Mouse (Mus musculus) midbrain, embryonic 10.5 days (tissue): Measurements from ENCODE around the gene Clec3a. TPM values are rescaled to one million over a fixed set of nuclear protein-coding genes. Genes with fewer than 3 reads are reported as not detected.

Experiments used
- DNase-seq: peaks from one replicate; pipeline ENCODE4 v3.0.0-alpha.2; 2017; ENCODE audit warnings: low spot score
- H3K27ac ChIP-seq: fragments of 300-500 bp; sonication (generic); replicated peaks from 2 replicates; pipeline ENCODE4 v1.5.1; 2016; ENCODE audit warnings: mild to moderate bottlenecking
- H3K27me3 ChIP-seq: fragments of 300-500 bp; sonication (generic); 2 replicates; pipeline ENCODE4 v1.6.1; 2016; ENCODE audit warnings: low read depth, mild to moderate bottlenecking; ENCODE audit not compliant: poor library complexity, severe bottlenecking
- H3K36me3 ChIP-seq: fragments of 300-500 bp; sonication (generic); 2 replicates; pipeline ENCODE4 v1.6.1; 2016; ENCODE audit warnings: mild to moderate bottlenecking, moderate library complexity
- H3K4me1 ChIP-seq: fragments of 300-500 bp; sonication (generic); 2 replicates; pipeline ENCODE4 v1.6.1; 2016
- H3K4me3 ChIP-seq: fragments of 300-500 bp; sonication (generic); 2 replicates; pipeline ENCODE4 v1.5.1; 2016; ENCODE audit warnings: mild to moderate bottlenecking, moderate library complexity
- H3K9me3 ChIP-seq: fragments of 300-500 bp; sonication (generic); replicated peaks from 2 replicates; pipeline ENCODE4 v1.6.1; 2016; ENCODE audit warnings: mild to moderate bottlenecking
- WGBS: fragments of 180-500 bp; shearing (Covaris S2); methylation state at CpG from one replicate; pipeline ENCODE4 v1.1.7; 2016; 5-methylcytosine and 5-hydroxymethylcytosine counted together
- polyA plus RNA-seq: library from polyadenylated mRNA; unstranded; fragments of >200 nt; fragmentation: Nextera tagmentation; extraction: Ambion mirVana; gene quantifications from 2 replicates; pipeline ENCODE4 v1.2.1, GENCODE M21; 2016

Gene Clec3a
- not detected in 2 replicates for polyA plus RNA-seq

GRCm38 (mm10) chr8:114417786-114418185 is at the start of gene Clec3a:
Clec3a (plus strand) TSS chr8:114418086.
- H3K27me3 ChIP-seq, result no peaks in the 10 kb centered on the region
- no peak for DNase-seq
- 82% methylated on average over 8 of the region's 8 CpGs for WGBS
- no peaks in the 10 kb centered on the region for H3K36me3 ChIP-seq
- no peaks in the 10 kb centered on the region for H3K9me3 ChIP-seq
- no peak within 1 kb of the TSS for H3K4me3 ChIP-seq
- 0 out of 2 replicates have a peak, but pooled peaks cover 4% of the 10 kb centered on the region for H3K4me1 ChIP-seq
- H3K27ac ChIP-seq, result no peak within 1 kb of the TSS

GRCm38 (mm10) chr8:114369038-114369976 is 48.6 kb upstream of the Clec3a start:
- H3K9me3 ChIP-seq, result no peaks in the 10 kb centered on the region
- no peak overlapping the region for H3K4me3 ChIP-seq
- no peak overlapping the region for H3K27ac ChIP-seq
- H3K36me3 ChIP-seq, result peaks cover 11% of the 10 kb centered on the region; the same call in 1 of the 2 replicates
- WGBS, result 46% methylated on average over 27 of the region's 27 CpGs
- H3K4me1 ChIP-seq, result 0 out of 2 replicates have a peak, but pooled peaks cover 3% of the 10 kb centered on the region
- H3K27me3 ChIP-seq, result no peaks in the 10 kb centered on the region
- peak; percentile 74 for DNase-seq

- no peaks in the 10 kb centered on the region for H3K9me3 ChIP-seq
- H3K4me3 ChIP-seq, result no peak overlapping the region
- H3K36me3 ChIP-seq, result peaks cover 11% of the 10 kb centered on the region; the same call in 1 of the 2 replicates
- no peak overlapping the region for H3K27ac ChIP-seq
- no peaks in the 10 kb centered on the region for H3K4me1 ChIP-seq
- 92% methylated on average over 6 of the region's 6 CpGs for whole genome bisulfite sequencing
- no peak for DNase-seq
- H3K27me3 ChIP-seq, result no peaks in the 10 kb centered on the region
Measured at GRCm38 (mm10) chr8:114374390-114374789, 43.5 kb upstream of the Clec3a start.

- no peak for DNase-seq
- whole genome bisulfite sequencing, result 72% methylated on average over 3 of the region's 3 CpGs
- H3K27me3 ChIP-seq, result no peaks in the 10 kb centered on the region
- H3K9me3 ChIP-seq, result no peaks in the 10 kb centered on the region
- H3K4me1 ChIP-seq, result no peaks in the 10 kb centered on the region
- no peak overlapping the region for H3K4me3 ChIP-seq
- no peaks in the 10 kb centered on the region for H3K36me3 ChIP-seq
- H3K27ac ChIP-seq, result no peak overlapping the region
Measured at GRCm38 (mm10) chr8:114384189-114384588, 33.7 kb upstream of the Clec3a start.

- no peaks in the 10 kb centered on the region for H3K36me3 ChIP-seq
- 81% methylated on average over 4 of the region's 4 CpGs for WGBS
- no peaks in the 10 kb centered on the region for H3K4me1 ChIP-seq
- no peaks in the 10 kb centered on the region for H3K27me3 ChIP-seq
- H3K4me3 ChIP-seq, result no peak overlapping the region
- no peak overlapping the region for H3K27ac ChIP-seq
- no peaks in the 10 kb centered on the region for H3K9me3 ChIP-seq
- DNase-seq, result no peak
Measured at GRCm38 (mm10) chr8:114387494-114387893, 30.4 kb upstream of the Clec3a start.

- Histone ChIP-seq H3K4me1 (no peaks in the 10 kb centered on the region), H3K27me3 (no peaks in the 10 kb centered on the region), H3K4me3 (no peak overlapping the region), H3K9me3 (no peaks in the 10 kb centered on the region), H3K36me3 (no peaks in the 10 kb centered on the region), H3K27ac (no peak overlapping the region)
- DNase-seq, result no peak
- WGBS, result 87% methylated on average over 12 of the region's 13 CpGs
Measured at GRCm38 (mm10) chr8:114390465-114391254, 27.2 kb upstream of the Clec3a start.

GRCm38 (mm10) chr8:114398326-114398725 is 19.6 kb upstream of the Clec3a start:
- no peaks in the 10 kb centered on the region for H3K9me3 ChIP-seq
- no peaks in the 10 kb centered on the region for H3K36me3 ChIP-seq
- 98% methylated on average over 5 of the region's 5 CpGs for WGBS
- no peaks in the 10 kb centered on the region for H3K27me3 ChIP-seq
- no peak overlapping the region for H3K4me3 ChIP-seq
- peaks cover 3% of the 10 kb centered on the region; the same call in 1 of the 2 replicates for H3K4me1 ChIP-seq
- DNase-seq, result no peak
- H3K27ac ChIP-seq, result no peak overlapping the region

GRCm38 (mm10) chr8:114399273-114399672 is 18.6 kb upstream of the Clec3a start:
- H3K27ac ChIP-seq, result no peak overlapping the region
- H3K27me3 ChIP-seq, result no peaks in the 10 kb centered on the region
- H3K9me3 ChIP-seq, result no peaks in the 10 kb centered on the region
- 94% methylated on average over 5 of the region's 5 CpGs for WGBS
- no peak overlapping the region for H3K4me3 ChIP-seq
- H3K36me3 ChIP-seq, result no peaks in the 10 kb centered on the region
- DNase-seq, result no peak
- H3K4me1 ChIP-seq, result peaks cover 4% of the 10 kb centered on the region; the same call in 1 of the 2 replicates

GRCm38 (mm10) chr8:114401679-114402078 is 16.2 kb upstream of the Clec3a start:
- 86% methylated on average over 7 of the region's 7 CpGs for WGBS
- no peaks in the 10 kb centered on the region for H3K9me3 ChIP-seq
- H3K27me3 ChIP-seq, result no peaks in the 10 kb centered on the region
- peaks cover 4% of the 10 kb centered on the region; the same call in 1 of the 2 replicates for H3K4me1 ChIP-seq
- no peak overlapping the region for H3K4me3 ChIP-seq
- no peak for DNase-seq
- H3K27ac ChIP-seq, result no peak overlapping the region
- no peaks in the 10 kb centered on the region for H3K36me3 ChIP-seq

GRCm38 (mm10) chr8:114411421-114411820 is 6.5 kb upstream of the Clec3a start:
- Histone ChIP-seq H3K4me1 (no peaks in the 10 kb centered on the region), H3K4me3 (no peak overlapping the region), H3K9me3 (no peaks in the 10 kb centered on the region), H3K27me3 (no peaks in the 10 kb centered on the region), H3K36me3 (no peaks in the 10 kb centered on the region), H3K27ac (no peak overlapping the region)
- no peak for DNase-seq
- 74% methylated on average over 3 of the region's 3 CpGs for WGBS

- 0 out of 2 replicates have a peak, but pooled peaks cover 4% of the 10 kb centered on the region for H3K4me1 ChIP-seq
- DNase-seq, result no peak
- no peaks in the 10 kb centered on the region for H3K36me3 ChIP-seq
- no peak overlapping the region for H3K4me3 ChIP-seq
- H3K27me3 ChIP-seq, result no peaks in the 10 kb centered on the region
- no peaks in the 10 kb centered on the region for H3K9me3 ChIP-seq
- 72% methylated on average over 5 of the region's 5 CpGs for WGBS
- no peak overlapping the region for H3K27ac ChIP-seq
Measured at GRCm38 (mm10) chr8:114418486-114418885, 600 bp downstream of the Clec3a start.

- no peak overlapping the region for H3K4me3 ChIP-seq
- H3K36me3 ChIP-seq, result no peaks in the 10 kb centered on the region
- 0 out of 2 replicates have a peak, but pooled peaks cover 4% of the 10 kb centered on the region for H3K4me1 ChIP-seq
- 77% methylated on average over 6 of the region's 6 CpGs for WGBS
- no peak overlapping the region for H3K27ac ChIP-seq
- no peaks in the 10 kb centered on the region for H3K27me3 ChIP-seq
- no peaks in the 10 kb centered on the region for H3K9me3 ChIP-seq
- no peak for DNase-seq
Measured at GRCm38 (mm10) chr8:114418904-114419303, 1.0 kb downstream of the Clec3a start.
